Mouse (Mus musculus): ENCODE data around the gene Defa37. TPM values are rescaled to one million over a fixed set of nuclear protein-coding genes. Genes with fewer than 3 reads are reported as not detected.

Defa37 gene
- polyA plus RNA-seq (2012; rRNA removed; ENCODE audit: low replicate concordance), result not detected in 2 replicates

DNA sequence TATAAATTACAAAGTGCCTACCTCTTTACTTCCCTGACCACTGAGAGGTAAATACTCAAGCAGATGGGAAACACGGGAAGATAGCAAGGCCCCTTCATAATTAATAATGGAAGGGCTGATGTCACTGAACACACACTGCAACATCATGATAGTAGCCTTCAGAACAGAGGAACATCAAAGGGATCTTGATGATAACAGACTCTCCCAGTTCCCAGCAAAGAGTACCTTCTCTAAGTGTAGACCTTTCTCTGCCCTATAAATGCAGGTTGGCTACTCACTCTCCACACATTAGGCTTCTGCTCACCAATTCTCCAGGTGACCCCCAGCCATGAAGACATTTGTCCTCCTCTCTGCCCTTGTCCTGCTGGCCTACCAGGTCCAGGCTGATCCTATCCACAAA, at the start of gene Defa37:
Gene Defa37 (plus strand): TSS at position 301 of the 400 bp plus-strand sequence.

GRCm38 (mm10) chr8:21528732-21529131, 36.5 kb upstream of the Defa37 start, which contains the start of gene Defa32:
Defa32 (plus strand) TSS chr8:21529032.

GRCm38 (mm10) chr8:21582706-21583105, 17.5 kb downstream of the Defa37 start, which contains the start of gene Defa28:
Defa28 (plus strand) TSS chr8:21583006.

GRCm38 (mm10) chr8:21594408-21594807, 29.2 kb downstream of the Defa37 start, which contains the start of gene Gm7861:
Gm7861 (minus strand) TSS chr8:21594508.

Other genes with a start within 250 kb of the Defa37 start
- not detected in 2 replicates for gene Defa27, start 249.8 kb upstream of the Defa37 start, polyA plus RNA-seq (2012; rRNA removed; ENCODE audit: low replicate concordance)
- gene Defa29, start 238.4 kb upstream of the Defa37 start, polyA plus RNA-seq (2012; rRNA removed; ENCODE audit: low replicate concordance), result 87.2 and 348 TPM in 2 replicates
- gene Defa2, start 186.9 kb upstream of the Defa37 start, polyA plus RNA-seq (2012; rRNA removed; ENCODE audit: low replicate concordance), result 16.4 TPM in 1 of 2 replicates, not detected in the other
- gene Defa33, start 173.6 kb upstream of the Defa37 start, polyA plus RNA-seq (2012; rRNA removed; ENCODE audit: low replicate concordance), result 3.2 TPM in 1 of 2 replicates, not detected in the other
- 162 and 240 TPM in 2 replicates for gene Defa36, start 138.0 kb upstream of the Defa37 start, polyA plus RNA-seq (2012; rRNA removed; ENCODE audit: low replicate concordance)
- gene Gm7849, start 108.8 kb upstream of the Defa37 start, polyA plus RNA-seq (2012; rRNA removed; ENCODE audit: low replicate concordance), result 10.6 and 78.7 TPM in 2 replicates
- gene Defa20, start 56.1 kb upstream of the Defa37 start, polyA plus RNA-seq (2012; rRNA removed; ENCODE audit: low replicate concordance), result 8.4 TPM in 1 of 2 replicates, not detected in the other
- gene Defa32, start 36.4 kb upstream of the Defa37 start, polyA plus RNA-seq (2012; rRNA removed; ENCODE audit: low replicate concordance), result 1.7 TPM in 1 of 2 replicates, not detected in the other
- gene Defa28, start 17.6 kb downstream of the Defa37 start, polyA plus RNA-seq (2012; rRNA removed; ENCODE audit: low replicate concordance), result 0.45 TPM in 1 of 2 replicates, not detected in the other
- 33.1 TPM in 1 of 2 replicates, not detected in the other for gene Gm7861, start 29.1 kb downstream of the Defa37 start, polyA plus RNA-seq (2012; rRNA removed; ENCODE audit: low replicate concordance)
- 0.42 and 1.5 TPM in 2 replicates for gene Defa26, start 52.8 kb downstream of the Defa37 start, polyA plus RNA-seq (2012; rRNA removed; ENCODE audit: low replicate concordance)
- 8.3 and 19.8 TPM in 2 replicates for gene Defa17, start 90.4 kb downstream of the Defa37 start, polyA plus RNA-seq (2012; rRNA removed; ENCODE audit: low replicate concordance)
- not detected in 2 replicates for gene Defa34, start 100.4 kb downstream of the Defa37 start, polyA plus RNA-seq (2012; rRNA removed; ENCODE audit: low replicate concordance)
- 130 and 525 TPM in 2 replicates for gene AY761184, start 138.3 kb downstream of the Defa37 start, polyA plus RNA-seq (2012; rRNA removed; ENCODE audit: low replicate concordance)
- 1,037 and 1,891 TPM in 2 replicates for gene Defa24, start 169.1 kb downstream of the Defa37 start, polyA plus RNA-seq (2012; rRNA removed; ENCODE audit: low replicate concordance)

Measured in duodenum, adult 2 months (tissue).